Mouse (Mus musculus) heart, embryonic 11.5 days (tissue): ENCODE results near the gene Atxn1. TPM values are rescaled to one million over a fixed set of nuclear protein-coding genes. Genes with fewer than 3 reads are reported as not detected.

Experiments used
- ATAC-seq: fragments of 200-750 bp; cut with Nextera tagmentation; replicated peaks from 2 replicates; pipeline ENCODE4 v1.8.0; 2017; ENCODE audit warnings: moderate library complexity; ENCODE audit not compliant: insufficient number of reproducible peaks, low FRiP score, low TSS enrichment
- H3K27ac ChIP-seq: fragments of 300-500 bp; sonication (generic); 2 replicates; pipeline ENCODE4 v1.5.1; 2014; ENCODE audit warnings: mild to moderate bottlenecking, low read depth, low read length
- H3K27me3 ChIP-seq: fragments of 300-500 bp; sonication (generic); 2 replicates; pipeline ENCODE4 v1.6.1; 2014; ENCODE audit warnings: mild to moderate bottlenecking, low read length, mixed read lengths; ENCODE audit not compliant: control insufficient read depth, insufficient read depth
- H3K36me3 ChIP-seq: fragments of 300-500 bp; sonication (generic); 2 replicates; pipeline ENCODE4 v1.6.1; 2014; ENCODE audit warnings: mild to moderate bottlenecking, low read length, moderate library complexity, mixed read lengths; ENCODE audit not compliant: control insufficient read depth, insufficient read depth
- H3K4me1 ChIP-seq: fragments of 300-500 bp; sonication (generic); 2 replicates; pipeline ENCODE4 v1.6.1; 2014; ENCODE audit warnings: low read length; ENCODE audit not compliant: control insufficient read depth, insufficient read depth
- H3K4me2 ChIP-seq: fragments of 300-500 bp; sonication (generic); 2 replicates; pipeline ENCODE4 v1.6.1; 2014; ENCODE audit warnings: mild to moderate bottlenecking, moderate library complexity
- H3K4me3 ChIP-seq: fragments of 300-500 bp; sonication (generic); 2 replicates; pipeline ENCODE4 v1.5.1; 2014; ENCODE audit warnings: low read depth, low read length
- H3K9ac ChIP-seq: fragments of 300-500 bp; sonication (generic); 2 replicates; pipeline ENCODE4 v1.6.1; 2014; ENCODE audit warnings: mild to moderate bottlenecking, low read depth, low read length, moderate library complexity
- H3K9me3 ChIP-seq: fragments of 300-500 bp; sonication (generic); replicated peaks from 2 replicates; pipeline ENCODE4 v1.6.1; 2016; ENCODE audit warnings: low read length; ENCODE audit not compliant: control insufficient read depth
- WGBS: fragments of 180-500 bp; shearing (Covaris S2); extraction: QIAGEN DNeasy Blood & Tissue Kit; methylation state at CpG from one replicate; pipeline ENCODE4 v1.1.7; 2014; ENCODE audit not compliant: insufficient replicate concordance; 5-methylcytosine and 5-hydroxymethylcytosine counted together
- polyA plus RNA-seq: library from polyadenylated mRNA; unstranded; fragments of >200 nt; fragmentation: Nextera tagmentation; extraction: Ambion mirVana; gene quantifications from 2 replicates; pipeline ENCODE4 v1.2.1, GENCODE M21; 2014

The Atxn1 gene
- polyA plus RNA-seq, 1 experiment from 2014 or later, result 6.4 TPM

- H3K4me1 ChIP-seq, result peaks cover 18% of the 10 kb centered on the region
- no peak overlapping the region for H3K9ac ChIP-seq
- no peaks in the 10 kb centered on the region for H3K9me3 ChIP-seq
- no peak overlapping the region for H3K27ac ChIP-seq
- WGBS, result 90% methylated on average over 5 of the region's 5 CpGs
- H3K36me3 ChIP-seq, result no peaks in the 10 kb centered on the region
- no peak for ATAC-seq
- H3K4me2 ChIP-seq, result no peak overlapping the region
- H3K27me3 ChIP-seq, result no peaks in the 10 kb centered on the region
- H3K4me3 ChIP-seq, result no peak overlapping the region
These were observed 7.2 kb downstream of the Atxn1 start for GRCm38 (mm10) chr13:45957629-45958028.

DNA sequence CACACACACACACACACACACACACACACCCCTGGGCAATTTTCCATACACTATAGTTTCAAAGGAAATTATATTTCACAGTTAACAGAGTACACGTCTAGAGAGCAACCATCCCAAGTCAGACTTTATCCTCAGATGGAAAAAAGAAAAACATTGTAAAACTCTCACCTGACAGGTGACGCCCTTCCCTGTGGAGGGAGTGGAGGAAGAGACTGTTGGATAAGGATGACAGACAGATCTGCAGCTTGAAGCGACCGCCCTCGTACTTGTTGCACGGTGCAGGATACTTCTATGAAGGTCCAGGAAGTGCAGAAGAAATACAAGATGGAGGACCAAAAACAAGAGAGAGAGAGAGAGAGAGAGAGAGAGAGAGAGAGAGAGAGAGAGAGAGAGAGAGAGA lies 8.5 kb downstream of the Atxn1 start:
- H3K9ac ChIP-seq, result no peak overlapping the region
- no peak overlapping the region for H3K4me2 ChIP-seq
- H3K9me3 ChIP-seq, result no peaks in the 10 kb centered on the region
- H3K27ac ChIP-seq, result no peak overlapping the region
- H3K27me3 ChIP-seq, result no peaks in the 10 kb centered on the region
- no peaks in the 10 kb centered on the region for H3K36me3 ChIP-seq
- no peak overlapping the region for H3K4me3 ChIP-seq
- ATAC-seq, result no peak
- H3K4me1 ChIP-seq, result peaks cover 7% of the 10 kb centered on the region
- WGBS, result 79% methylated on average over 6 of the region's 6 CpGs

DNA sequence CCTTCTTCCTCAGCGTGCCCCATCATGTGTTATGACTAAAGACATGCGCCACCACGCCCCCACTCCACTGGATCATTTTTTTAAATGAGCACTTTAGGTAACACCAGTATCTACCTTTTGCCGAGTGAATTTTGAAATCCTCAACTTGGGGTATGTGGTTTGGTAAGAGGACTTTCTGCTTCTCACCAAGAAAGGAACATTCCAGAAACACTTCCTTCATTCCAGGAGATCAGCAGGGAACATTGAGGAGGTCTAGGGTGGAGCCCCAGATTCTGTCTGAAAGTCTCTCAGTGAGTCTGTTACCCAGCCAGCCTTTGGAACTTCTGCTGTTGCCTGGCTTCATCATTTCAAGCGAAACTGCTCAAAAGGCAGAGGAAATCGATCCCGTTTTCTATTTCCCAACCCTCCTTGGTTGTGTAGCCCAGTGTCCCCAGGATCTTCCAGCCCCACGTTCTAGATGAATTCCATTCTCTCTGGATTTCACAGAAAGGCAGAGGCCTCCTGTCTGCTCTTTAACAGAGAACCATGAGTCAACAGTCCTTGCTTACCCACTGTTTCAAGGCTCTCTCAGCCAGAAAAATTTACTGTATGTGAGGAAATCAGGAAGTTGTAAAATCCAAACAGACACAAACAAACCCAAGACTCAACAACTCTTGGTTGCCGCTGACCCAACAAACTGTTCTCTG lies 9.3 kb downstream of the Atxn1 start:
- WGBS, result 87% methylated on average over 9 of the region's 9 CpGs
- no peaks in the 10 kb centered on the region for H3K36me3 ChIP-seq
- H3K27ac ChIP-seq, result no peak overlapping the region
- no peaks in the 10 kb centered on the region for H3K9me3 ChIP-seq
- H3K4me3 ChIP-seq, result no peak overlapping the region
- H3K4me2 ChIP-seq, result no peak overlapping the region
- H3K27me3 ChIP-seq, result no peaks in the 10 kb centered on the region
- no peak for ATAC-seq
- peaks cover 10% of the 10 kb centered on the region for H3K4me1 ChIP-seq
- no peak overlapping the region for H3K9ac ChIP-seq

DNA sequence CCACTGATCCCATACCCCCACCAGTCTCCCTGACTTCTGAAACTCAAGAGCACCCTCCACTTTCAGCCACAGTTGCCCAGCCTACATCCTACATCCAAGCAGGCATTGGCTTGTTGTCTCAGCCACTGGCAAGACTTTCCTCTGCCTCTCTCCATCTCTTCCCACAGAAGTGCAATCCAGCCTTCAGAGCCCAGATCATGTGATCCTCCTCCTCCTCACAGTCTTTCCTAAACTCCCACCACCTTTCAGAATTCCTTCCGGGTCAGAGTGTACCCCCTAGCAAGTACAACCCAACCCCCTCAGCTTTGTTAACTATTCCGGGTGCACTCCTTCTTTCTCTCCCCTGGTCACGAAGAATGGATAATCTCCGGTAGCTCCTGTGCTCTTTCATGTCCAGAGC lies 11.7 kb downstream of the Atxn1 start:
- 0 out of 2 replicates have a peak, but pooled peaks cover 5% of the 10 kb centered on the region for H3K4me1 ChIP-seq
- H3K27me3 ChIP-seq, result no peaks in the 10 kb centered on the region
- H3K4me3 ChIP-seq, result no peak overlapping the region
- H3K9me3 ChIP-seq, result no peaks in the 10 kb centered on the region
- no peak overlapping the region for H3K9ac ChIP-seq
- no peak overlapping the region for H3K27ac ChIP-seq
- no peaks in the 10 kb centered on the region for H3K36me3 ChIP-seq
- 78% methylated on average over 4 of the region's 4 CpGs for WGBS
- ATAC-seq, result no peak
- H3K4me2 ChIP-seq, result no peak overlapping the region

GRCm38 (mm10) chr13:45951071-45951645 lies 13.7 kb downstream of the Atxn1 start:
- H3K4me1 ChIP-seq, result 0 out of 2 replicates have a peak, but pooled peaks cover 5% of the 10 kb centered on the region
- H3K27me3 ChIP-seq, result no peaks in the 10 kb centered on the region
- H3K4me2 ChIP-seq, result no peak overlapping the region
- no peaks in the 10 kb centered on the region for H3K36me3 ChIP-seq
- ATAC-seq, result no peak
- no peak overlapping the region for H3K9ac ChIP-seq
- no peak overlapping the region for H3K4me3 ChIP-seq
- no peak overlapping the region for H3K27ac ChIP-seq
- no peaks in the 10 kb centered on the region for H3K9me3 ChIP-seq
- 70% methylated on average over 20 of the region's 20 CpGs for WGBS

DNA sequence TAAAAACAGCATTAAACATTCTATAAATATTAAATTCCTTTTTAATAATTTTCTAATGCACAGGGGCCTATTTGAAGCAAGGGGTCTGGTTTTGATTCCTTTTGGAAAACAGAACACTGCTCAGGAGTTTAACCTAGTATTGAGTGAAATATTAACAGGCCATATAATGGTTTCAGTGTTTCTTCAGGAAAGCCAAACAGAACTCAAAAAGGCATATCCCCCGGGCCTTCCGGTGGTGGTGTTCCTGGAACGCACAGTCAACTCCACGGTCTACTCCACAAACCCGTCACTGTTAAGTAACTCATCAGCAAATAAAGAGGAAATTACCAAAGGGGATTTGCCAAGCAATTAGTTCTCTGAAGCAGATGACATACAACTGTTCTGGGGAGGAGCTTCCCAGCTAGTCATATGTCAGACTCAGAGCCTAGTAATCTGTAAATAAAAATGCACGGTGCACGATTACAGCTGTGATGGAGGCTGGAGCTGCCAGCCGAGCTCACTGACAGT lies 14.4 kb downstream of the Atxn1 start:
- Histone ChIP-seq H3K36me3 (no peaks in the 10 kb centered on the region), H3K9ac (no peak overlapping the region), H3K4me2 (no peak overlapping the region), H3K9me3 (no peaks in the 10 kb centered on the region), H3K27me3 (no peaks in the 10 kb centered on the region), H3K4me1 (0 out of 2 replicates have a peak, but pooled peaks cover 5% of the 10 kb centered on the region), H3K27ac (no peak overlapping the region), H3K4me3 (no peak overlapping the region)
- 80% methylated on average over 8 of the region's 8 CpGs for WGBS
- ATAC-seq, result no peak

DNA sequence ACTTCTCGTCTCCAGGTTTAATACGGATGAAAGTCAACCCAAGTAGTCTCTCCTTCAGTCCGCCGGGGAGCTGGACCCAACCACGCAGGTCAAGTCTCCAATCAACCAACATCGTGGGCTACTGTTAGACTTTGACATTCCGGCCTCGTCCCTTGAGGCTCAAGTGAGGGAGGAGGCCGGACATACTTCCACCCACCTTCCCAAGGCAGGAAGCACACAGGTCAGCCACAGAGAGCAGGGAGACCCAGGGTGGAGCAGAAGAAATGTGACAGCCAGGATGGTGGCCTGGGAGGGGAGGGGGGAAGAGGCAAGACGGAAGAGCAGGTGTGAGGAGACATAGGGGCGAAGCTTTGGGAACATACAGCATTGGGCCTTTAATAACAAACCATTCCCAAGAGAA lies 18.7 kb downstream of the Atxn1 start:
- peaks cover 4% of the 10 kb centered on the region; the same call in 1 of the 2 replicates for H3K4me1 ChIP-seq
- no peaks in the 10 kb centered on the region for H3K36me3 ChIP-seq
- no peak overlapping the region for H3K4me3 ChIP-seq
- H3K9me3 ChIP-seq, result no peaks in the 10 kb centered on the region
- H3K27me3 ChIP-seq, result no peaks in the 10 kb centered on the region
- H3K9ac ChIP-seq, result no peak overlapping the region
- no peak overlapping the region for H3K4me2 ChIP-seq
- H3K27ac ChIP-seq, result no peak overlapping the region
- ATAC-seq, result no peak
- 94% methylated on average over 11 of the region's 11 CpGs for WGBS

DNA sequence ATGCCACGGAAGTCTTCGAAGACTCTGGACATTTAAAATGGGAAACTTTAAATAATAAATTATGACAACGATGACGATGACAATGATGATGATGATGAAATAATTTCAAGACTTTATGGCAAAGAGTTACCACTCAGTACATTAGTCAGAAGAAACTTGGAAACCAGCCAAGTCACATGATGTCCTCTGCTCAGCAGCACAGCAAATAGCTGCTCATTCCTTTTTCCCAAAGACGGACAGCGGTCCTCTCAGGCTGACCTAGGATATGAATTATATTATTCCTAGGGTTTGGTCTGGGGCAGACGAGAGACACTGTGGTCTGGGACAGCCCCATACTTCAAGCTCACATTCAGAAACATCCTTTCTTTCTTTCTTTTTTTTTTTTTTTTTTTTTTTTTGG lies 22.5 kb downstream of the Atxn1 start:
- Histone ChIP-seq H3K9ac (no peak overlapping the region), H3K4me3 (no peak overlapping the region), H3K27ac (no peak overlapping the region), H3K9me3 (no peaks in the 10 kb centered on the region), H3K36me3 (no peaks in the 10 kb centered on the region), H3K4me1 (peaks cover 4% of the 10 kb centered on the region), H3K4me2 (no peak overlapping the region), H3K27me3 (no peaks in the 10 kb centered on the region)
- 90% methylated on average over 7 of the region's 7 CpGs for WGBS
- ATAC-seq, result no peak

DNA sequence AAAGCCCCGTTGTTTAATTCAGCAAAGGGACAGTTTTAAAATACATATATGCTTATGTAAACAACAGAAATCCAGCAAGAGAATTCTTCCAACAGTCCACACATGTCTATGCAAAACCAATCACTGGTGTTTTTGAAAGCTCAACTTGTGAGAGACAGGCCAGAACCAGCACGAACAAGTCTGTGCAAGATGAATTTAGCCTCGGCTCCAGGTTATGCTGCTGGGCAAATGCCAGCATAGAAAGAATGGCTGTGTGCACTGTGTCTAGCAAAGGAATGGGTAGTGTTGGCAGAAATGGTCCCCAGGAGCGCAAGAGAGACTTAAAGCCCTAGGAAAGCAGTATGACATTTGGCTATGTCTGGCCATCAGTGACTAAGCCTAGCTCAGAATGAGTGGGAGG lies 24.1 kb downstream of the Atxn1 start:
- no peak overlapping the region for H3K4me2 ChIP-seq
- ATAC-seq, result no peak
- no peak overlapping the region for H3K4me3 ChIP-seq
- no peak overlapping the region for H3K27ac ChIP-seq
- peaks cover 5% of the 10 kb centered on the region for H3K4me1 ChIP-seq
- H3K36me3 ChIP-seq, result no peaks in the 10 kb centered on the region
- 80% methylated on average over 4 of the region's 4 CpGs for WGBS
- H3K9me3 ChIP-seq, result no peaks in the 10 kb centered on the region
- no peak overlapping the region for H3K9ac ChIP-seq
- H3K27me3 ChIP-seq, result no peaks in the 10 kb centered on the region
